In genomic region chr7:30612654-30613402, GRCm38 (mm10) we compare ENCODE assay signal across 15 mouse cellular contexts. TPM values are rescaled to one million over a fixed set of nuclear protein-coding genes. Genes with fewer than 3 reads are reported as not detected.
A peak's percentile ranks its signal among the peaks of the same experiment; 100 is the strongest.
DNase-seq lines count a peak whose midpoint lies in the region; ATAC-seq and TF ChIP-seq lines count a peak whose summit lies in the region.
"Had no signal": no experiment of that assay in that cellular context is flagged by ENCODE, and none has a peak within 500 bp of the region (broad histone marks: within the 10 kb centered on the region; RNA-seq: fewer than 3 reads in every experiment).

TSS of gene Upk1a (minus strand) at chr7:30612847.

- H3K27ac ChIP-seq in hindbrain, embryonic 11.5 days (ENCODE audit: low read depth, low read length), result no peak within 1 kb of the TSS
- H3K27ac ChIP-seq in hindbrain, embryonic 12.5 days, result no peak within 1 kb of the TSS
- peak within 1 kb of the TSS; percentile 19 for H3K27ac ChIP-seq in kidney, postnatal 0 days
- no peak within 1 kb of the TSS for H3K27ac ChIP-seq in embryonic facial prominence, embryonic 12.5 days
- no peak within 1 kb of the TSS for H3K27ac ChIP-seq in stomach, embryonic 15.5 days
- H3K27ac ChIP-seq: forebrain, embryonic 12.5 days; gastrocnemius, adult 2 months; heart, embryonic 13.5 days; limb, embryonic 12.5 days; liver, embryonic 13.5 days; lung, embryonic 15.5 days had no signal

- H3K36me3 ChIP-seq in hindbrain, embryonic 11.5 days (ENCODE audit: control insufficient read depth, insufficient read depth, low read length), result peaks cover 4% of the 10 kb centered on the region; the same call in 1 of the 2 replicates
- peaks cover 22% of the 10 kb centered on the region for H3K36me3 ChIP-seq in hindbrain, embryonic 12.5 days
- H3K36me3 ChIP-seq in kidney, postnatal 0 days (ENCODE audit: insufficient read depth, low read length), result peaks cover 9% of the 10 kb centered on the region; the same call in 1 of the 2 replicates
- peaks cover 25% of the 10 kb centered on the region for H3K36me3 ChIP-seq in embryonic facial prominence, embryonic 12.5 days
- peaks cover 17% of the 10 kb centered on the region for H3K36me3 ChIP-seq in stomach, embryonic 15.5 days

- H3K9ac ChIP-seq in hindbrain, embryonic 11.5 days (ENCODE audit: low read depth, low read length), result no peak within 1 kb of the TSS
- no peak within 1 kb of the TSS for H3K9ac ChIP-seq in hindbrain, embryonic 12.5 days
- H3K9ac ChIP-seq in kidney, postnatal 0 days (ENCODE audit: low read depth, low read length), result no peak within 1 kb of the TSS
- no peak within 1 kb of the TSS for H3K9ac ChIP-seq in embryonic facial prominence, embryonic 12.5 days
- no peak within 1 kb of the TSS for H3K9ac ChIP-seq in stomach, embryonic 15.5 days
- H3K9ac ChIP-seq: forebrain, embryonic 12.5 days; heart, embryonic 13.5 days; limb, embryonic 12.5 days; liver, embryonic 13.5 days; lung, embryonic 15.5 days had no signal

- H3K4me3 ChIP-seq in hindbrain, embryonic 11.5 days (ENCODE audit: low read depth, low read length), result no peak within 1 kb of the TSS
- no peak within 1 kb of the TSS for H3K4me3 ChIP-seq in hindbrain, embryonic 12.5 days
- H3K4me3 ChIP-seq in kidney, postnatal 0 days (replicated peaks; ENCODE audit: low read depth, low read length), result no peak within 1 kb of the TSS
- H3K4me3 ChIP-seq in embryonic facial prominence, embryonic 12.5 days, result no peak within 1 kb of the TSS
- H3K4me3 ChIP-seq in stomach, embryonic 15.5 days (replicated peaks), result no peak within 1 kb of the TSS
- H3K4me3 ChIP-seq: forebrain, embryonic 12.5 days; gastrocnemius, adult 2 months; heart, embryonic 13.5 days; limb, embryonic 12.5 days; liver, embryonic 13.5 days; lung, embryonic 15.5 days had no signal

- DNase-seq in hindbrain, embryonic 11.5 days (ENCODE audit: low spot score), result no peak
- peak; percentile 61 for DNase-seq in kidney, postnatal 0 days (ENCODE audit: low spot score)
- no peak for DNase-seq in kidney, adult 18-20 months
- no peak for DNase-seq in adrenal gland, adult 2 months
- DNase-seq: heart, adult 11 months; layer of hippocampus, adult 9-11 months had no signal

- H3K4me1 ChIP-seq in hindbrain, embryonic 11.5 days (replicated peaks; ENCODE audit: control insufficient read depth, insufficient read depth, low read length), result no peaks in the 10 kb centered on the region
- no peaks in the 10 kb centered on the region for H3K4me1 ChIP-seq in hindbrain, embryonic 12.5 days
- no peaks in the 10 kb centered on the region for H3K4me1 ChIP-seq in kidney, postnatal 0 days (replicated peaks; ENCODE audit: insufficient read depth, low read length)
- H3K4me1 ChIP-seq in embryonic facial prominence, embryonic 12.5 days, result no peaks in the 10 kb centered on the region
- no peaks in the 10 kb centered on the region for H3K4me1 ChIP-seq in stomach, embryonic 15.5 days
- H3K4me1 ChIP-seq: forebrain, embryonic 12.5 days; limb, embryonic 12.5 days had no signal

- no peak for TF ChIP-seq CTCF in kidney, postnatal 0 days (IDR thresholded peaks at IDR 0.05; ENCODE audit: low read depth)

- no peaks in the 10 kb centered on the region for H3K27me3 ChIP-seq in hindbrain, embryonic 11.5 days (ENCODE audit: control insufficient read depth, insufficient read depth, low read length)
- no peaks in the 10 kb centered on the region for H3K27me3 ChIP-seq in hindbrain, embryonic 12.5 days
- no peaks in the 10 kb centered on the region for H3K27me3 ChIP-seq in kidney, postnatal 0 days (ENCODE audit: insufficient read depth, low read length)
- H3K27me3 ChIP-seq in embryonic facial prominence, embryonic 12.5 days, result no peaks in the 10 kb centered on the region
- H3K27me3 ChIP-seq in stomach, embryonic 15.5 days (replicated peaks), result no peaks in the 10 kb centered on the region
- H3K27me3 ChIP-seq: forebrain, embryonic 12.5 days; liver, embryonic 13.5 days; lung, embryonic 15.5 days had no signal

- no peaks in the 10 kb centered on the region for H3K9me3 ChIP-seq in hindbrain, embryonic 11.5 days (ENCODE audit: control insufficient read depth, low read length)
- no peaks in the 10 kb centered on the region for H3K9me3 ChIP-seq in hindbrain, embryonic 12.5 days (replicated peaks)
- no peaks in the 10 kb centered on the region for H3K9me3 ChIP-seq in kidney, postnatal 0 days (replicated peaks; ENCODE audit: low read length)
- no peaks in the 10 kb centered on the region for H3K9me3 ChIP-seq in embryonic facial prominence, embryonic 12.5 days
- no peaks in the 10 kb centered on the region for H3K9me3 ChIP-seq in stomach, embryonic 15.5 days
- H3K9me3 ChIP-seq: forebrain, embryonic 12.5 days; heart, embryonic 13.5 days; liver, embryonic 13.5 days; lung, embryonic 15.5 days had no signal

- 0 out of 2 replicates have a peak, but pooled peaks have one; percentile 30 for ATAC-seq in hindbrain, embryonic 11.5 days (ENCODE audit: low FRiP score)
- ATAC-seq in hindbrain, embryonic 12.5 days (ENCODE audit: low FRiP score), result no peak
- ATAC-seq in kidney, postnatal 0 days (replicated peaks; ENCODE audit: low FRiP score, low read depth), result peak; percentile 53
- 0 out of 2 replicates have a peak, but pooled peaks have one; percentile 17 for ATAC-seq in embryonic facial prominence, embryonic 12.5 days (ENCODE audit: insufficient number of reproducible peaks, insufficient read depth, low FRiP score, low TSS enrichment)
- peak; percentile 24; the same call in 1 of the 2 replicates for ATAC-seq in stomach, embryonic 15.5 days (ENCODE audit: insufficient read depth, low FRiP score, low read depth)

- no peak within 1 kb of the TSS for H3K4me2 ChIP-seq in hindbrain, embryonic 11.5 days (replicated peaks; ENCODE audit: low read depth, low read length)
- no peak within 1 kb of the TSS for H3K4me2 ChIP-seq in hindbrain, embryonic 12.5 days (replicated peaks)
- 0 out of 2 replicates have a peak within 1 kb of the TSS, but pooled peaks have one; percentile 7 for H3K4me2 ChIP-seq in kidney, postnatal 0 days (ENCODE audit: low read length)
- no peak within 1 kb of the TSS for H3K4me2 ChIP-seq in embryonic facial prominence, embryonic 12.5 days (replicated peaks)
- H3K4me2 ChIP-seq in stomach, embryonic 15.5 days, result no peak within 1 kb of the TSS
- H3K4me2 ChIP-seq: forebrain, embryonic 12.5 days; heart, embryonic 13.5 days; limb, embryonic 12.5 days; liver, embryonic 13.5 days; lung, embryonic 15.5 days had no signal

- 84% methylated on average over 8 of the region's 8 CpGs for WGBS in hindbrain, embryonic 11.5 days
- 78% methylated on average over 8 of the region's 8 CpGs for WGBS in hindbrain, embryonic 12.5 days
- WGBS in kidney, postnatal 0 days, result 30% methylated on average over 8 of the region's 8 CpGs
- 70% methylated on average over 8 of the region's 8 CpGs for WGBS in embryonic facial prominence, embryonic 12.5 days
- 57% methylated on average over 8 of the region's 8 CpGs for WGBS in stomach, embryonic 15.5 days

RNA-seq across cellular contexts. Expression of gene Upk1a, which starts in this region (rescaled TPM):
- polyA plus RNA-seq in hindbrain, embryonic 11.5 days (2014; fragmentation: Nextera tagmentation; extraction: Ambion mirVana), result 0.54 and 1.2 TPM in 2 replicates
- polyA plus RNA-seq in hindbrain, embryonic 12.5 days (2016; fragmentation: Nextera tagmentation; extraction: Ambion mirVana), result 0.21 and 0.35 TPM in 2 replicates
- polyA plus RNA-seq in kidney, postnatal 0 days (2015; fragmentation: Nextera tagmentation; extraction: Ambion mirVana), result 35.5 and 48.6 TPM in 2 replicates
- polyA plus RNA-seq in embryonic facial prominence, embryonic 12.5 days (2016; fragmentation: Nextera tagmentation; extraction: Ambion mirVana), result 0.37 and 0.73 TPM in 2 replicates
- 6.8 and 7.4 TPM in 2 replicates for polyA plus RNA-seq in stomach, embryonic 15.5 days (2015; fragmentation: Nextera tagmentation; extraction: Ambion mirVana)
- under 1 TPM in 1 of 2 experiments, not detected in 1; 0.21 TPM for total RNA-seq in adrenal gland, adult 2 months (2021)
- 1.3 and 1.5 TPM in 2 replicates for polyA plus RNA-seq in adrenal gland, adult 2 months (2012; rRNA removed)

Comparison
In these comparisons a context has a peak if more than half of its experiments do, and no peak if none do; other contexts are left out.
1. Peak in ATAC-seq in embryonic facial prominence, embryonic 12.5 days; RNA of the gene not detected or under 1 TPM.